24 mouse cellular contexts compared by ENCODE assay signal in the genomic region with DNA sequence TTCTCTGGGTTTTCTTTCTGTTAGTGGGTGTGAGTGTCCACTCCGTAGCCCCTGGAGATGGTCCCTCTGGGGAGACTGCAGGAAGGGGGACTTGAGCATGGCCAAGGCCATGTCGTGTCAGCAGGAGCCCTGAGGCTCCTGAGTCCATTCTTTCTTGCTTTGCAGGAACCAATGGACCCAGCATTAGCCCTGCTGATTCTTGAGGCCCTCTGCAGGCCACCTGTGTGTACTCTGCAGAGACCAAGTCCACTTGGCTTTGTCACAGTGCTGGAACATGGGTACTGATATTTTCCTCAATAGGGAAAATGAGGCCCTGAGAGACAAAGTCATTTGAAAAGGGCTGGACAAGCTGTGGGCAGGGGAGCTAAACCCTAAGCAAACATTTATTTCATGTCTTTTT. TPM values are rescaled to one million over a fixed set of nuclear protein-coding genes. Genes with fewer than 3 reads are reported as not detected.
DNase-seq lines count a peak whose midpoint lies in the region; ATAC-seq and TF ChIP-seq lines count a peak whose summit lies in the region.
"Had no signal": no experiment of that assay in that cellular context is flagged by ENCODE, and none has a peak within 500 bp of the region (broad histone marks: within the 10 kb centered on the region; RNA-seq: fewer than 3 reads in every experiment).

No protein-coding gene starts in this region.

- H3K4me2 ChIP-seq in intestine, postnatal 0 days (replicated peaks; ENCODE audit: low read depth), result peak overlapping the region; percentile 25; the same call in 1 of the 2 replicates
- H3K4me2 ChIP-seq in forebrain, embryonic 14.5 days (ENCODE audit: low read length), result no peak overlapping the region
- H3K4me2 ChIP-seq: forebrain, embryonic 13.5 days; heart, embryonic 12.5 days; neural tube, embryonic 13.5 days had no signal

- H3K4me3 ChIP-seq in layer of hippocampus, adult 2 months, result no peak overlapping the region
- H3K4me3 ChIP-seq in spleen, adult 2 months (ENCODE audit: extremely low read depth, insufficient read depth, insufficient read length), result no peak overlapping the region
- H3K4me3 ChIP-seq in intestine, postnatal 0 days (ENCODE audit: low read depth, low read length), result no peak overlapping the region
- H3K4me3 ChIP-seq in forebrain, embryonic 14.5 days (ENCODE audit: low read depth, low read length), result no peak overlapping the region
- H3K4me3 ChIP-seq: forebrain, embryonic 13.5 days; heart, embryonic 12.5 days; hindbrain, embryonic 10.5 days; myocyte; neural tube, embryonic 13.5 days had no signal

- no peaks in the 10 kb centered on the region for H3K36me3 ChIP-seq in spleen, adult 2 months (ENCODE audit: control insufficient read depth, insufficient read depth, low read length)
- H3K36me3 ChIP-seq in intestine, postnatal 0 days (ENCODE audit: control insufficient read depth, insufficient read depth), result no peaks in the 10 kb centered on the region
- H3K36me3 ChIP-seq in forebrain, embryonic 14.5 days (ENCODE audit: control insufficient read depth, insufficient read depth, low read length), result no peaks in the 10 kb centered on the region
- H3K36me3 ChIP-seq: hindbrain, embryonic 10.5 days; neural tube, embryonic 13.5 days had no signal

- H3K27me3 ChIP-seq in spleen, adult 2 months (ENCODE audit: control insufficient read depth, insufficient read depth, low read length), result no peaks in the 10 kb centered on the region
- H3K27me3 ChIP-seq in intestine, postnatal 0 days (replicated peaks; ENCODE audit: control insufficient read depth, insufficient read depth, low read length), result no peaks in the 10 kb centered on the region
- no peaks in the 10 kb centered on the region for H3K27me3 ChIP-seq in forebrain, embryonic 14.5 days (replicated peaks; ENCODE audit: control insufficient read depth, insufficient read depth, low read length)
- H3K27me3 ChIP-seq: forebrain, embryonic 13.5 days; heart, embryonic 12.5 days; neural tube, embryonic 13.5 days had no signal

- 72% methylated on average over 2 of the region's 2 CpGs for WGBS in spleen, adult 2 months
- WGBS in intestine, postnatal 0 days, result 62% methylated on average over 2 of the region's 2 CpGs
- 69% methylated on average over 2 of the region's 2 CpGs for WGBS in forebrain, embryonic 14.5 days

- H3K27ac ChIP-seq in layer of hippocampus, adult 2 months, result no peak overlapping the region
- peak overlapping the region; percentile 65 for H3K27ac ChIP-seq in spleen, adult 2 months (ENCODE audit: insufficient read depth, low read length)
- peak overlapping the region; percentile 73; the same call in 1 of the 2 replicates for H3K27ac ChIP-seq in intestine, postnatal 0 days (ENCODE audit: low read depth, low read length)
- no peak overlapping the region for H3K27ac ChIP-seq in forebrain, embryonic 14.5 days (ENCODE audit: low read depth, low read length)
- H3K27ac ChIP-seq: forebrain, embryonic 13.5 days; hindbrain, embryonic 10.5 days; neural tube, embryonic 13.5 days had no signal

- peaks cover 29% of the 10 kb centered on the region; the same call in 1 of the 2 replicates for H3K4me1 ChIP-seq in spleen, adult 2 months (ENCODE audit: control insufficient read depth, insufficient read depth, insufficient read length)
- H3K4me1 ChIP-seq in intestine, postnatal 0 days (replicated peaks; ENCODE audit: control insufficient read depth, insufficient read depth, low read length), result peaks cover 37% of the 10 kb centered on the region
- no peaks in the 10 kb centered on the region for H3K4me1 ChIP-seq in forebrain, embryonic 14.5 days (ENCODE audit: control insufficient read depth, insufficient read depth, low read length)
- H3K4me1 ChIP-seq: forebrain, embryonic 13.5 days; heart, embryonic 12.5 days had no signal

- TF ChIP-seq CTCF in layer of hippocampus, adult 2 months (conservative IDR thresholded peaks at IDR 0.05), result peak; percentile 45
- no peak for TF ChIP-seq CTCF in spleen, adult 2 months (IDR thresholded peaks at IDR 0.05; ENCODE audit: extremely low read depth, insufficient read depth, insufficient read length, insufficient replicate concordance)
- TF ChIP-seq CTCF in intestine, postnatal 0 days (IDR thresholded peaks at IDR 0.05; ENCODE audit: low read depth), result peak; percentile 64

- no peaks in the 10 kb centered on the region for H3K9me3 ChIP-seq in intestine, postnatal 0 days (ENCODE audit: control insufficient read depth)
- H3K9me3 ChIP-seq in forebrain, embryonic 14.5 days (replicated peaks; ENCODE audit: control insufficient read depth, low read length), result no peaks in the 10 kb centered on the region
- H3K9me3 ChIP-seq: forebrain, embryonic 13.5 days; heart, embryonic 12.5 days; hindbrain, embryonic 10.5 days; neural tube, embryonic 13.5 days had no signal

- TF ChIP-seq POLR2A in spleen, adult 2 months (IDR thresholded peaks at IDR 0.05; ENCODE audit: low read depth, low read length), result no peak

- no peak for DNase-seq in layer of hippocampus, adult 2 months (ENCODE audit: low spot score in 2 of 2)
- no peak for DNase-seq in layer of hippocampus, adult 9-10 months (ENCODE audit: low spot score)
- no peak for DNase-seq in spleen, adult 2 months (ENCODE audit: low read depth in 1 of 2, low spot score in 2 of 2)
- DNase-seq in spleen, adult 18-20 months, result no peak
- no peak for DNase-seq in cerebellum, postnatal 10 days
- DNase-seq in forebrain, embryonic 14.5 days (ENCODE audit: low spot score), result no peak
- DNase-seq: cerebellum, adult 11-12 months; cerebellum, postnatal 14 days; heart, postnatal 10 days; kidney, adult 8-10 months; kidney, postnatal 14 days; lung, adult 2 months; retina, postnatal 1 day; right cerebral cortex, postnatal 25 days; thymus, adult 2 months; thymus, postnatal 4 days had no signal

- no peak for ATAC-seq in intestine, postnatal 0 days
- ATAC-seq in forebrain, embryonic 14.5 days, result no peak
- ATAC-seq: forebrain, embryonic 13.5 days; hindbrain, embryonic 16.5 days; midbrain, embryonic 16.5 days had no signal

- no peak overlapping the region for H3K9ac ChIP-seq in intestine, postnatal 0 days (ENCODE audit: low read depth, low read length)
- H3K9ac ChIP-seq in forebrain, embryonic 14.5 days (ENCODE audit: low read length), result no peak overlapping the region
- H3K9ac ChIP-seq: forebrain, embryonic 13.5 days; heart, embryonic 12.5 days; neural tube, embryonic 13.5 days had no signal

RNA-seq across cellular contexts. Expression of a gene that starts 21.5 kb away (rescaled TPM):
- 100 to 1,000 TPM; 118 to 119 TPM for total RNA-seq in layer of hippocampus, adult 2 months (2021)
- polyA plus RNA-seq in spleen, adult 2 months (2012; rRNA removed), result 8.7 and 9.4 TPM in 2 replicates
- polyA plus RNA-seq in intestine, postnatal 0 days (2015; fragmentation: Nextera tagmentation; extraction: Ambion mirVana), result 65.5 and 75.2 TPM in 2 replicates
- polyA plus RNA-seq in forebrain, embryonic 14.5 days (2014; fragmentation: Nextera tagmentation; extraction: Ambion mirVana), result 62.1 and 75.4 TPM in 2 replicates

Comparison
In these comparisons a context has a peak if more than half of its experiments do, and no peak if none do; other contexts are left out.
1. H3K27ac ChIP-seq: peak in spleen, adult 2 months (single experiment) and intestine, postnatal 0 days (single experiment); none in layer of hippocampus, adult 2 months (single experiment) and forebrain, embryonic 14.5 days (single experiment).